In genomic region chr2:35156985-35157384, GRCm38 (mm10) we compare ENCODE assay signal across 20 mouse cellular contexts. TPM values are rescaled to one million over a fixed set of nuclear protein-coding genes. Genes with fewer than 3 reads are reported as not detected.
DNase-seq lines count a peak whose midpoint lies in the region; ATAC-seq and TF ChIP-seq lines count a peak whose summit lies in the region.
"Had no signal": no experiment of that assay in that cellular context is flagged by ENCODE, and none has a peak within 500 bp of the region (broad histone marks: within the 10 kb centered on the region; RNA-seq: fewer than 3 reads in every experiment).

No protein-coding gene starts in this region.

- DNase-seq in lung, postnatal 0 days (ENCODE audit: low spot score): peak; percentile 46
- DNase-seq in lung, adult 18-20 months: no peak
- DNase-seq in cerebellum, adult 8-10 months: no peak
- DNase-seq: adrenal gland, adult 8-10 months; adrenal gland, postnatal 36 days; cerebellum, adult 11 months; cerebellum, adult 9-10 months; cerebellum, postnatal 25 days; gastrocnemius, postnatal 14 days; heart, postnatal 4 days had no signal

- no peaks in the 10 kb centered on the region for H3K27me3 ChIP-seq in heart, embryonic 13.5 days (replicated peaks)
- no peaks in the 10 kb centered on the region for H3K27me3 ChIP-seq in heart, embryonic 12.5 days (replicated peaks)
- H3K27me3 ChIP-seq in lung, postnatal 0 days (replicated peaks; ENCODE audit: insufficient read depth, low read length): no peaks in the 10 kb centered on the region
- H3K27me3 ChIP-seq: embryonic facial prominence, embryonic 13.5 days; forebrain, embryonic 12.5 days; hindbrain, embryonic 12.5 days had no signal

- no peaks in the 10 kb centered on the region for H3K9me3 ChIP-seq in heart, embryonic 13.5 days
- no peaks in the 10 kb centered on the region for H3K9me3 ChIP-seq in heart, embryonic 12.5 days (replicated peaks)
- no peaks in the 10 kb centered on the region for H3K9me3 ChIP-seq in lung, postnatal 0 days (ENCODE audit: low read length)
- H3K9me3 ChIP-seq: embryonic facial prominence, embryonic 13.5 days; forebrain, embryonic 12.5 days; hindbrain, embryonic 12.5 days had no signal

- peaks cover 89% of the 10 kb centered on the region for H3K36me3 ChIP-seq in heart, embryonic 13.5 days
- H3K36me3 ChIP-seq in heart, embryonic 12.5 days: peaks cover 69% of the 10 kb centered on the region
- peaks cover 31% of the 10 kb centered on the region for H3K36me3 ChIP-seq in lung, postnatal 0 days (ENCODE audit: insufficient read depth, low read length)

- H3K27ac ChIP-seq in heart, embryonic 13.5 days (replicated peaks): peak overlapping the region; percentile 20
- H3K27ac ChIP-seq in heart, embryonic 12.5 days (ENCODE audit: poor library complexity, severe bottlenecking): no peak overlapping the region
- no peak overlapping the region for H3K27ac ChIP-seq in lung, postnatal 0 days (ENCODE audit: low read length)
- H3K27ac ChIP-seq: embryonic facial prominence, embryonic 13.5 days; forebrain, embryonic 12.5 days; hindbrain, embryonic 12.5 days had no signal

- no peak for TF ChIP-seq EP300 in lung, postnatal 0 days (IDR thresholded peaks at IDR 0.05)

- no peak for ATAC-seq in heart, embryonic 13.5 days (ENCODE audit: extremely low read depth, insufficient number of reproducible peaks, low FRiP score, low TSS enrichment)
- ATAC-seq in heart, embryonic 12.5 days (ENCODE audit: insufficient number of reproducible peaks, low FRiP score): no peak
- ATAC-seq in lung, postnatal 0 days: peak; percentile 50
- ATAC-seq in common myeloid progenitor, adult 5-6 weeks (replicated peaks; ENCODE audit: low read depth, poor library complexity, severe bottlenecking): peak; percentile 24
- ATAC-seq in megakaryocyte progenitor cell, adult 5-6 weeks (replicated peaks; ENCODE audit: poor library complexity): no peak
- ATAC-seq: forebrain, embryonic 16.5 days; hindbrain, embryonic 16.5 days; inflammation-experienced regulatory T-cells, adult 6 months had no signal

- no peak overlapping the region for H3K4me3 ChIP-seq in heart, embryonic 13.5 days
- H3K4me3 ChIP-seq in heart, embryonic 12.5 days: no peak overlapping the region
- H3K4me3 ChIP-seq in lung, postnatal 0 days (ENCODE audit: low read depth, low read length): no peak overlapping the region
- H3K4me3 ChIP-seq: embryonic facial prominence, embryonic 13.5 days; forebrain, embryonic 12.5 days; hindbrain, embryonic 12.5 days had no signal

- WGBS in heart, embryonic 13.5 days: 66% methylated on average over 2 of the region's 2 CpGs
- 61% methylated on average over 2 of the region's 2 CpGs for WGBS in heart, embryonic 12.5 days
- 51% methylated on average over 2 of the region's 2 CpGs for WGBS in lung, postnatal 0 days

- no peak for TF ChIP-seq CTCF in lung, postnatal 0 days (IDR thresholded peaks at IDR 0.05)

- no peak overlapping the region for H3K9ac ChIP-seq in heart, embryonic 13.5 days
- H3K9ac ChIP-seq in heart, embryonic 12.5 days: no peak overlapping the region
- H3K9ac ChIP-seq in lung, postnatal 0 days (replicated peaks; ENCODE audit: low read depth): no peak overlapping the region
- H3K9ac ChIP-seq: embryonic facial prominence, embryonic 13.5 days; forebrain, embryonic 12.5 days; hindbrain, embryonic 12.5 days had no signal

- peaks cover 38% of the 10 kb centered on the region for H3K4me1 ChIP-seq in heart, embryonic 13.5 days
- peaks cover 31% of the 10 kb centered on the region for H3K4me1 ChIP-seq in heart, embryonic 12.5 days (replicated peaks)
- H3K4me1 ChIP-seq in lung, postnatal 0 days (ENCODE audit: insufficient read depth, low read depth, low read length): no peaks in the 10 kb centered on the region
- H3K4me1 ChIP-seq: embryonic facial prominence, embryonic 13.5 days; forebrain, embryonic 12.5 days; hindbrain, embryonic 12.5 days had no signal

- no peak overlapping the region for H3K4me2 ChIP-seq in heart, embryonic 13.5 days
- H3K4me2 ChIP-seq in heart, embryonic 12.5 days: no peak overlapping the region
- H3K4me2 ChIP-seq in lung, postnatal 0 days (replicated peaks; ENCODE audit: low read depth, low read length): no peak overlapping the region
- H3K4me2 ChIP-seq: embryonic facial prominence, embryonic 13.5 days; forebrain, embryonic 12.5 days; hindbrain, embryonic 12.5 days had no signal

RNA-seq across cellular contexts. Expression of gene Rab14, which starts 43.9 kb away (rescaled TPM):
- 228 and 262 TPM in 2 replicates for polyA plus RNA-seq in heart, embryonic 13.5 days (2015; fragmentation: Nextera tagmentation; extraction: Ambion mirVana)
- polyA plus RNA-seq in heart, embryonic 12.5 days (2016; fragmentation: Nextera tagmentation; extraction: Ambion mirVana): 255 and 280 TPM in 2 replicates
- polyA plus RNA-seq in lung, postnatal 0 days (2015; fragmentation: Nextera tagmentation; extraction: Ambion mirVana): 434 and 473 TPM in 2 replicates
- total RNA-seq in common myeloid progenitor, adult 5-6 weeks (2017): 136 and 137 TPM in 2 replicates
- total RNA-seq in megakaryocyte progenitor cell, adult 5-6 weeks (2015): 110 and 111 TPM in 2 replicates
- total RNA-seq in megakaryocyte progenitor cell, adult 5-6 weeks (2017): 105 and 106 TPM in 2 replicates

RNA-seq across cellular contexts. Expression of gene Cntrl, which starts 47.7 kb away (rescaled TPM):
- polyA plus RNA-seq in heart, embryonic 13.5 days (2015; fragmentation: Nextera tagmentation; extraction: Ambion mirVana): 16.2 and 16.5 TPM in 2 replicates
- 22.0 and 23.0 TPM in 2 replicates for polyA plus RNA-seq in heart, embryonic 12.5 days (2016; fragmentation: Nextera tagmentation; extraction: Ambion mirVana)
- 20.1 and 21.3 TPM in 2 replicates for polyA plus RNA-seq in lung, postnatal 0 days (2015; fragmentation: Nextera tagmentation; extraction: Ambion mirVana)
- 146 and 156 TPM in 2 replicates for total RNA-seq in common myeloid progenitor, adult 5-6 weeks (2017)
- total RNA-seq in megakaryocyte progenitor cell, adult 5-6 weeks (2015): 102 and 117 TPM in 2 replicates
- total RNA-seq in megakaryocyte progenitor cell, adult 5-6 weeks (2017): 114 and 137 TPM in 2 replicates

RNA-seq across cellular contexts. Expression of gene AI182371, which starts 55.6 kb away (rescaled TPM):
- 0.35 and 0.74 TPM in 2 replicates for polyA plus RNA-seq in heart, embryonic 13.5 days (2015; fragmentation: Nextera tagmentation; extraction: Ambion mirVana)
- 0.31 and 0.47 TPM in 2 replicates for polyA plus RNA-seq in heart, embryonic 12.5 days (2016; fragmentation: Nextera tagmentation; extraction: Ambion mirVana)
- 1.4 and 3.0 TPM in 2 replicates for polyA plus RNA-seq in lung, postnatal 0 days (2015; fragmentation: Nextera tagmentation; extraction: Ambion mirVana)
- 0.73 TPM in 1 of 2 replicates, not detected in the other for total RNA-seq in common myeloid progenitor, adult 5-6 weeks (2017)
- total RNA-seq in megakaryocyte progenitor cell, adult 5-6 weeks (2015): 1.2 and 1.5 TPM in 2 replicates
- 0.41 and 1.00 TPM in 2 replicates for total RNA-seq in megakaryocyte progenitor cell, adult 5-6 weeks (2017)

Comparison
In these comparisons a context has a peak if more than half of its experiments do, and no peak if none do; other contexts are left out.
1. ATAC-seq: peak in lung, postnatal 0 days (single experiment) and common myeloid progenitor, adult 5-6 weeks (single experiment); none in heart, embryonic 13.5 days (single experiment), heart, embryonic 12.5 days (single experiment) and megakaryocyte progenitor cell, adult 5-6 weeks (single experiment).